Mouse (Mus musculus): ENCODE measurements around the gene Kcnt2.

Kcnt2 gene

DNA sequence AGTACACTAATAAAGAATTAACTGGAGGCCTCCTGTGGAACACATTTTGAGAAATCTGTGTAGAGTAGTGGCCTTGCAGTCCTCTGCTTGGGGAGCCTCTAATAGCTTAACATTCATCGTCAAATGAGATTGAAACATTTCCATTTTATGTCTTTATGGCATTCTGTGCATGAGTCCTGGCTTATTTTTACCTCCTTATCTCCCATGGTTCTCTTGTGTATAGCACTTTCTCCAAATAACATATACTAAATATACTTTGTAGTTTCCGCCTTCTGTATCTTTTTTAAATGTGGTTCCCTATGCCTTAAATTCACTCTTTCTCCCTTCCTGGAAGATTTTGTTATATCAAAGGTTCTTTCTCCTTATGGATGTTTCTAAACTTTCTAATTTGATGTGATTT, 246.3 kb downstream of the Kcnt2 start:
- DNase-seq (ENCODE audit: low spot score in 2 of 2): no peak

DNA sequence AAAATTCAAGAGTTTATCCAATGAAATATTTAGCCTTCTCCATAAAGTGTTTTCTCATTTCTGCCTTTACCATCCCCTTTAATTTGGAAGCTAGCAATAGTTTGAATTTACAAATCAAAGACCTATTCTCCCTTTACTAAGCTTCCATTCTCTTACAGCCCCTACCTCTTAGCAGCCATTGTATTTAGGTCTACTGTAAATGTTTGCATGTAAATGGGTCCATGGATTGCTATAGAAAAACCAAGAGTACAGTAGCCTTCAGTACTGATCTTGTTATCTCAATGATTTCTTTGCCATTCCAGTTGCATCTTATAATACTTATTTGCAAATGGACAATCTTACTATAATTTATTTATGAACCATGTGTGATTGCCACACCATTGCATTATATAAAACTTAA, 267.5 kb downstream of the Kcnt2 start:
- DNase-seq (ENCODE audit: low spot score in 2 of 2): no peak

DNA sequence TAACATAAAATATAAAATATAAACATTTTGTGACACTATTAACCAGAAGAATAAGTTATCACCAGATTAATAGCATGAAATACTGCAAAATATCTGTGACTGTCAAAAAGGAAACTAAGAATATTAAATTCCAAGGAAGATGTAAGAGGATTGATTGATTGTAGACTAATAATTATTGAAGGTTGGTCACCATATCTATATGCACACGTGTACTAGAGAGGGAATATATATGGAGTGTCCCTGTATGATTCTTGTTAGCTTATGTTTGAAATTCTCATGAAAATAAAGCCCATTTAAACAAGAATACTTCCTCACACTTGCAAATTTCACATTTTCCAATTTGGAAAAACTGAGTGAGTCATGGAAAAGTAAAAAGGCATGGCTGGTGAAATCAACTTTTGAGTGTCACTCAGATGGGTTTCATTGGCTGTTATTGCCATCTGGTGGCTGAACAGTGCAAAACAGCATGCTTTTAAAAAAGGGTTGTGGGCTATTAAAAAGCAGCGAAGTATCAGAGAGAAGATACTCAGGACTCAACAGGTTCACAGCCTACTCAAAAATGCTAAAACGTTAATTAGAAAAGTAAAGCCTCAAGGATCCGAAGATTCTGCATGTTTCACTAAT, 285.4 kb downstream of the Kcnt2 start:
- peak in 1 of 2 experiments; percentile 26 for DNase-seq (ENCODE audit: low spot score in 2 of 2)

DNA sequence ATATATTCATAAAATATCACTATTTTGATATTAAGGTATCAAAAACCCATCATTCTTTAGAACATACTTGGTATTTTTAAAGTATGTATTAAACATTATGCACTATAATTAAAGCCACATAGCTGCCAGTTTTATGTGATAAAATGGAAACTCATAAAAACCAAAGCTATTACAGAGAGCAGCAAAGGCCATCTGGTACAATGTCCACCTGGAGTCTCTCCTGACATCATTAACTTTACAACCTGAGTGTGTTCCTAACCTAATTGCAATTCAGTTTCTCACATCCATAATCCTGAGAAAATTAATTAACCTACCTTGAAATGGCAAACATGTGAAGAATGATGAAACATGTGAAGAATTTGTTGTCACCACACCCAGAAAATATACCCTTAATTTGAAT, 288.9 kb downstream of the Kcnt2 start:
- no peak for DNase-seq (ENCODE audit: low spot score in 2 of 2)

DNA sequence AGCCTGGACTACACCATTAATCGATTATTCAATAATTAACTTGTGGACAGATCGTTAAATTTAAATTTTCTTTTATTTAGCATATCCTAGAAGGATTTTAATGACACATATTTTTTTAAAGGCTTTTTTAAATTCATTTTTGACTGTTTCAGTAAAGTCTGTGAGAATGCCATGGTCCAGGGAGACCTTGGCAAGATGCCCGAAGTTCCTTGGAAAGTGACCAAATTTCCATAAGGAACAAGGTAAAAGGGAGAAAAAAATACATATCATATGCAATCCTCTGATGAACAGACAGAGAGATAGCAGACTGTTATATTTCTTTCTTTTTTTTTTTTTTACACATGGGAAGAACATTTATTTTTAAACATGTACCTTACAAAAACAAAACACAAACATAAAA, 296.1 kb downstream of the Kcnt2 start:
- DNase-seq (ENCODE audit: low spot score in 2 of 2): no peak

DNA sequence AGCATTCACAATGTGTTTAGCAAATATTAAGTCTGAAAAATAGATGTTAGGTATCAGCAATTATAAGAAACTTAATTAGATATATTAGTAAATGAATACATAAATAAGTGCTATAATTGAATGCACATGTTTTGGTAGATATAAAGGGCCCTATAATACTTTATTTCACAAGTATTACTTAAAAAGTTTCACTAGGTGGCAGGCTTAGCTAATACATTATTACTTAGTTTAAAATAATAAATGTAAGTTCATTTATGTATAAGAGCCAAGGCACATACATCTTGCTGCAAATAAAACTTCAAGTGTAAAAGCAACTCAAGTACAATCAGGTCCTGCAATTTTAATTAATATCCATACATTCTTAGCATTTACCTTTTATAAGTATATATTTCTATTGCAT, 302.8 kb downstream of the Kcnt2 start:
- no peak for DNase-seq (ENCODE audit: low spot score in 2 of 2)

DNA sequence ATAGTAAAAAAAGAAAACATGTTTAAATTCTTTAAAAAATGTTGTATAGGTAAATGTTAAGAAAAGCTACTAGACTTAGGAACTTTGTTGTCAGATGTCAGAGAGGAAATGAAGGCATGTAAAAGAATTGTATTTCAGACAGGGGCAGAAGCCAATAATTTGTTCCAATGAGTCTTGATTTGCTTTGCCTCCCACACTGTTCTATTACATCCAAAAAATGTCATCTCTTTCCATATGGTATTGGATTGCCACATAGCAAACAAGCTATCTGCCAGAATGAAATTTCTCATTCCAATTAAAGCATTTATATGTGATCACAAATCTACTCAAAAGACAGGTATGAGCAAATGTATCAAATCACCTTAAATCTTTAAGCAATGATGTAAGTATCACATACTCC, 314.8 kb downstream of the Kcnt2 start:
- DNase-seq (ENCODE audit: low spot score in 2 of 2): no peak

DNA sequence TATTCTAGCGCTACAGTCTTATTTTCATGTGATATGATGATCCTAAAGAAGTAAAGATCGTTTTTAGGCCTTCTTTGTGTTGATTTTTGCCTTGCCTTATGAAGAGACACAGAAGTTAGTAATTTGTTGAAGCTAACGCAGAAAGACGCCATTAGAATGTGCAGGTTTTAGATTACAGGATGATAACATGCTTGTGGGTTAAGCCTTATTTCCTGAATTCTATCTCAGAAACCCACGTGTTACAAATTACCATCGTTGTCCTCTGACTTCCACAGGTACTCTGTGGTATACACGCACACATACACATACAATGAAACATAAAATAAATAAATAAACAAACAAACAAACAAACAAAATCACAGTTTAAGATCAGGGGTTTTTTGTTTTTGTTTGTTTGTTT, 326.2 kb downstream of the Kcnt2 start:
- DNase-seq (ENCODE audit: low spot score in 2 of 2): no peak

DNA sequence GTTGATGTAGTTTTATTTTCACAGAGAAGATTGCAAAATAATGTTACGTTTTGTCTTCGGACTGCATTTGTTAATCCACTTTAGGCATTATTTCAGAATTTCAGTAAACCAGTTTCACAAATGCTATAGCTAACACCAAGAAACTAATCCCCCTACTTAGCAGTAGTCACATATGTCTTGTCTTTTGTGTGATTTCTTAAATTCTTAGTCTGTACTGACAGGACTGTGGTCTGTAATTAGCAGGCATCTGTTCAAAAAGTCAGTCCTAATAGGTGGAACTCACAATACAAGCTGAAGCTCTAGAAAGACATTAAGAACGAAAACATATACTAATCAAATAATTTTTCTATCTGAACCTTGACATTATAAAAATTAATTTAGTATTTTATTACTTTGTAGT, 332.6 kb downstream of the Kcnt2 start:
- DNase-seq (ENCODE audit: low spot score in 2 of 2): no peak

DNA sequence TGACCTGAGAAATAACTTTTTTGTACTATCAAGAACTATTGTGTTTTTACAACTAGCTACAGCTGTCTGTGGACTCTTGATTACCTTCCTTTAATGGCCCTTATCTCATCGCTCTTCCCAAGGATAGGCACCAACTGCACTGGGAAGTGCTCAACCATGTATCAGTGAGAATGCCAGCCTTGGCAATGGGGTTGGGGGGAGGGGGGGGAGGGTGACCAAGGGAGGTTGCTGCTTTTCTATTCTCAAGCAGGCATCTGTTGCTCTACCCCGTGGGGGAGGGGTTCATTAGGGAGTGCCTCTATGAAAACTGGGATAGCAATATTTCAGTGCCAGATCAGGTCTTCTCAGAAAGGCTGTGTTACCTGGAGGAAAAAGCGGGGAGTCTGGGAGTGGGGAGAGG, 342.3 kb downstream of the Kcnt2 start:
- DNase-seq (ENCODE audit: low spot score in 2 of 2): no peak

DNA sequence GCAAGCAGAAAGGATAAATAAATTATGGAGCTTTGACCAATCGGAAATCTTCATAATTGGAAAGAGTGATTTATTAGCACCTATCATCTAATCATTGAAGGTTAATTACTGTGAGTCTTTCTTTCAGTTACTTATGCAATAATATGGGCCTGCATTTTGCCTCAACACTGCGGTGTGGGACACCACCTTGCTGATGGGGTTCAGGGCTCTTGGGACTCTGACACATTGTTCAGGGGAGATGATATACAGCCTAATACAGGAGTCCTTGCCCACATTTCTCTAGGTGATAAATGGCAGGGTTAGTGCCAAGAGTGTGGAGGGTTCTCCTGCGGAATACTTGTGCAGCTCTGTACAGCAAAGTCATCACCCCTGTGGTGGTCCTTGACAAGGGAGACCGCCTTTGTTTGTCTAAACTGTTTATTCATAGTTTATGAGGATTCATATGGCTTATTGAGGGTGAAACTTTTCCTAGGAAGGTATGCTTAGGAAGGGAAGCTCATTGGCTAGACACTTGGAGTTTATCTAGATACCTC, 362.9 kb downstream of the Kcnt2 start:
- DNase-seq (ENCODE audit: low spot score in 2 of 2): no peak

DNA sequence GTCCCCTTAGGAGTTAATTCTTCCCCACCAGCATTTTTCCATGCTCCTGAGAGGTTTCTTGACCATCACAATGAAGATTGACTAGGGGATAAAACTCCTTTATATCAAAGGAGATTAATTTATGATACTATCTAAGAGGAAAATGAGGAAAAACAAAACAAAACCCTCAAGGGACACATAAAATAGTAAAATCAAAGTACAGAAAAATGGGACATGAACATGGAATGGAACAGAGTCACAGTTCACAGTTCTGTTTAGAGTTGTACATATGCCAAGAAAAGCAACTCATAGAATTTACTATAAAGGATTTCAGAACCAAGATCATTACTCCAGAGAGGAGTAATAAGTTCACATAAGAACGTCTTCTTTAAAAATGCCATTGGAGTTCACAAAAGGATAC, 367.1 kb downstream of the Kcnt2 start:
- no peak for DNase-seq (ENCODE audit: low spot score in 2 of 2)

DNA sequence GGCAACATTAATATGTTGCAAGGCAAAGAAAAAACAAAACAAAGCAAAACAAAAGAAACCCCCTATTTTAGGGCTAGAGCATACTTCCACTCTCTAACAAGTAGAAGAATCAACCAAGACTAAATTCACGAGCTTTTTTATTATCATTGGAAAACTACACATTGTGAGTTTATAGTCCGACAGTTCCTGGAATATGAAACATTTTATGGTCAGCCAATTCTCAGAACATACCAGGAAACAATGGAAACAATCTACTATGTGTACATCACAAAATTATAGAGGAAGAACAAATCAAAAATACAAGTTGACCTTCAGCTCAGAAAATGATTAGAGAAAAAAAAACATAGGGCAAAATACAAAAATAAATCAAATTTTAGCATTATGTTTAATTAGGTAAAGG, 368.9 kb downstream of the Kcnt2 start:
- DNase-seq (ENCODE audit: low spot score in 2 of 2): no peak

DNA sequence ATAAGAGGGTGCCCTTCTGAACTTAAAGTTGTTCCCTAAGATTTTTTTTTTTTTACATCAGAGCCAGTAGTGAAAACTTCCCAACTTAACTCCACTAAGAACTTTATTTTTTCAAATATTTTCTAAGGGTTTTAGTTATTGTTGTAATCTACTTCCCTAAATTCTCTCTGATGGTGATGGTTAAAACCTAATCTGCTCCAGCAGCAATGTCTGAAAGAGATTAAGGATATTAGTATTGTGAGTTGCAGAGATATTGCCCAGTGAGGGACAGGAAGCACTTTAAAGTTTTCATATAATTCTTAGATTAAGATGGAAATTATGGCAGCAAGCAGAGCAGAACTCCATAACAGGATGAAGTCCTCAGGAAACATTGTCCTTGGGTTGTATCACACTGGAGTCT, 372.2 kb downstream of the Kcnt2 start:
- no peak for DNase-seq (ENCODE audit: low spot score in 2 of 2)

DNA sequence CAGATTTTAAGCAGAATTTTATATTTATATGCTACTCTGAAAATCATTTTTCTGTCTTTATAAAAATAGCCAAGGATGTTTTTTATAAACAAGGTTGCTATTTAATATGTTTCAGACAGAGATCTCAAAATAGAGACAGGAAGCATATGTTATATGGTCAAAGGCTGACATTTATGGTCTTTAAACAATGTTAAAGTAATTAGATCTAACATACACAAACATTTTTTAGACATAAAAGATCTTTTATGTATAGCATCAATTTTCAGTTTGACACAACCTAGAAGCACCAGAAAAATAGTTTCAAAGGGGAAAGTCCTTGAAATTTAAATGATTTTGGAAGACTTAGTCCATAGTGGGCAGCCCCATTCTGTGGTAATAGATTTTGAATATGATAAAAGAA, 379.0 kb downstream of the Kcnt2 start:
- DNase-seq (ENCODE audit: low spot score in 2 of 2): no peak

DNA sequence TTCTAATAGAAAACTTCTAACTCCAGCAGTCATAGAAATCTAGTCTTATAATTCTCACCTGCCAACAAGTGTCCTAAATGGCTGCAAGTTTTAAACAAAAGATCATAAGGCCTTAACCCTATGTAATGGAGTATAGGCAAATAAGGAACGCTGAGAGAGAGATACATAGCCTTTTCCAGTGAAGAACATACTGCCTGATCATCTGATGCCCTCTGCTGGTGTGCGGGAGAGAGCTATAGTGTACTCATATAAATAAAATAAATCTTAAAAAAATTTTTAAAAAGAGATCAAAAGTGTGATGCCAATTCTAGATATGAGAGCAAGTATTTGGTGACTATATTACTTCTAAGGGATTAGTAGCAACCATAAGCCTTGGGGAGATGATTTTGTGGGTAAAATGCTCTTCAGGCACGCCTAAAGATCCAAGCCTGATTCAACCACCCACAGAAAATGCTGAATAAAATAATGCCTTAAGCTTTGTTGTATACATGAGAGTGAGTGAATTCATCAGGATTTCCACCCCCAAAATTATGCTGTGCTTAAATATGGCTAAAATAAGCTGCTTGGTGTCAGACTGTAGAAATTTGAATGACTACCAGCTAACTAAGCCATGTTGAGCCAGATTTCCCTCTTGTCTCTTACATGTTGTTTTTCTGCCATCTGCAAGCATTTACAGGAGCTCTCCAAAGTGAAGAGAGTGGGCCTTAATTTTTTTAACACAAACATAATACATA, 413.8 kb downstream of the Kcnt2 start:
- no peak for DNase-seq (ENCODE audit: low spot score in 2 of 2)

DNA sequence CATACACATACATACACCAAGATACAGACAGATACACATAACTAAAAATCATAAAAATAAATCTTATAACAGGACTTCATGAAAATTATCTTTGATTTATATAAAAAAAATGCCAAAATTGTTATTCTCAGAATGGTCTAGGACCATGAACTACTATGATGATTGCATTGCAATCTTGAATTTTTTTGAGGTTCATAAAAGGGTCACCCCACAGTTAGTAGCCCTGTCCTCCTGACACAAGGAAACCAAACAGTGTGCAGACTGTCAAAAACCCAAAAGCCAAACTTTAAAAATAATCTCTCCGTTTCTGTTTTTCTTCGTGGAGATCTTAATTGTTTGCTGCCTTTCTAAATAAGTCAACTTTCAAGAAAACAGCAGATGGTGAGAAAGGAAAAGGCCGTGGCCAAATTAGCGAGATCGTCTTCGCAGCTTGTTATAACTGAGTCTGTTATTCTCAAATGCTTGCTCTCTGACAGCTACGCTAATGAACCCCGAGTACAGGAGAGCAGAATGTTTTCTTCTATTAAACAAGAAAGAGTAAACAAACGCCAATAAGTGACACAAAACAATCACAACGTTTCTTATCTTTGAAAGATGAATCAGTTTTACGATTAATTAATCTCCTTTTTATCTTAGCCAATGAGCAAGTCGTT, 414.9 kb downstream of the Kcnt2 start:
- DNase-seq (ENCODE audit: low spot score in 2 of 2): no peak

DNA sequence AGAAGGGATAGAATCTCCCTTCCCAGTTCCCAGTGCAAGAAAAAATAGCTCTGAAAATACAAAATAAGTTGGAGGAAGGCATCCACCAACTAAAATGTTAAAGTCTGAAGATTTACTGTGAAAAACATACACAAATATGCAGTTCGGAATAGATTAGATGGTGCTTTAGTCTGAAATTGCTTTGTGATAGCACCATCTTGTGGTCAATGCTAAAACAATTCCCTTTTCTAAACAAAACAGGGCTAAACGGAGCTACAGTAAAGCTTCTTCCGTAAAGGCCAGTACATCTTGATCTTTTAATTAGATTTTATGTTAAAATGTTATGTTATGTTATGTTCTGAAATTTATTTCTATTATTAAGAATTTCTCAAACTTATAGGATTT, 415.4 kb downstream of the Kcnt2 start:
- DNase-seq (ENCODE audit: low spot score in 2 of 2): no peak
